Mouse (Mus musculus) ES-E14 (cell line): ENCODE results near the gene Rimklb.

Experiments used
- HCFC1 ChIP-seq: IDR thresholded peaks from 2 replicates; pipeline ENCODE4 v1.6.1; 2012; ENCODE audit warnings: low read length, inconsistent platforms, borderline replicate concordance; ENCODE audit not compliant: insufficient read depth
- ZC3H11A ChIP-seq: IDR thresholded peaks from 2 replicates; pipeline ENCODE4 v1.6.1; 2012; ENCODE audit warnings: low read depth, mild to moderate bottlenecking, inconsistent platforms, low read length, borderline replicate concordance

DNA sequence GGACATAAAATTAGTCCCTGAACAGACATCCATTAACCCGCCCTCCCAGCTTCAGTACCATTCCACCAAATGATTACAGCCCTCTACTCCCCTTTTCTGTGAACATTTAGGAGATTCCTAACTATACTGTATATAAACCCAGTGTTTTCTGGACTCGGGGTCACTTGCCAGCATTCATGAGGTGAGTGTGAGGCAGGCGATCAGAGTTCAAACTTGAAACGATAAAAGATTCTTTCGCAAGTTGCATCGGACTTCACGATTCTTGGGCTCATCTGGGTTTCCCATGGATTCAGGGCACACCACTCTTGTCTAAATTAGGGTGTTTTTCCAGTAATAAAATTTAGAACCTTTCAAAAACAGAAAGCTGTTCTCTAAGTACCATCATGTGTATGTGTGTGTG lies 71.1 kb downstream of the Rimklb start:
- TF ChIP-seq HCFC1, result no peak
- no peak for TF ChIP-seq ZC3H11A
